Mouse (Mus musculus) testis, postnatal 14 days (tissue): Measurements from ENCODE around the gene Alg14.

Experiments used
- DNase-seq: peaks from one replicate; pipeline ENCODE4 v3.0.0; 2021; ENCODE audit warnings: low spot score

The Alg14 gene

GRCm38 (mm10) chr3:121408386-121408785 lies 116.8 kb downstream of the Alg14 start:
- no peak for DNase-seq

GRCm38 (mm10) chr3:121411450-121411849 lies 119.9 kb downstream of the Alg14 start:
- no peak for DNase-seq
